Mouse (Mus musculus) left cerebral cortex, postnatal 4 days (tissue): ENCODE data around the gene Pdcd1lg2. TPM values are rescaled to one million over a fixed set of nuclear protein-coding genes. Genes with fewer than 3 reads are reported as not detected.

Experiments used
- DNase-seq: peaks from one replicate; pipeline ENCODE4 v3.0.0-alpha.2; 2022
- intact Hi-C: fragments of 180-260 bp; cut with DNase I; formaldehyde crosslinking; loops from one replicate; pipeline ENCODE4 v1.15.1; 2025
- total RNA-seq, 2 experiments: library from RNA; stranded (reverse); gene quantifications; 2 replicates each; pipeline ENCODE4 v1.2.3; 2021

Gene Pdcd1lg2
- total RNA-seq, 2 experiments from 2014 or later: 0.28 TPM; not detected in 1

- intact Hi-C loops: no loop called here
- DNase-seq: no peak
These were observed 5.7 kb downstream of the Pdcd1lg2 start for GRCm38 (mm10) chr19:29416393-29416902.

GRCm38 (mm10) chr19:29417188-29417587 lies 6.5 kb downstream of the Pdcd1lg2 start:
- no peak for DNase-seq
- intact Hi-C loops: no loop called here

- DNase-seq: no peak
- intact Hi-C loops: no loop called here
These were observed 7.2 kb downstream of the Pdcd1lg2 start for GRCm38 (mm10) chr19:29417894-29418293.

- intact Hi-C loops: no loop called here
- DNase-seq: no peak
These were observed 8.0 kb downstream of the Pdcd1lg2 start for GRCm38 (mm10) chr19:29418661-29419115.

- no peak for DNase-seq
- intact Hi-C loops: no loop called here
These were observed 8.8 kb downstream of the Pdcd1lg2 start for GRCm38 (mm10) chr19:29419506-29419905.

- intact Hi-C loops: no loop called here
These were observed 9.2 kb downstream of the Pdcd1lg2 start for GRCm38 (mm10) chr19:29419946-29420345.

GRCm38 (mm10) chr19:29420397-29420796 lies 9.7 kb downstream of the Pdcd1lg2 start:
- DNase-seq: no peak
- intact Hi-C loops: no loop called here

More at GRCm38 (mm10) chr19:29419946-29420345, 9.2 kb downstream of the Pdcd1lg2 start:
- no peak for DNase-seq

GRCm38 (mm10) chr19:29422013-29422645 lies 11.4 kb downstream of the Pdcd1lg2 start:
- DNase-seq: no peak
- intact Hi-C loops: no loop called here

- DNase-seq: no peak
- intact Hi-C loops: no loop called here
These were observed 12.1 kb downstream of the Pdcd1lg2 start for GRCm38 (mm10) chr19:29422796-29423195.

- intact Hi-C loops: no loop called here
- DNase-seq: no peak
These were observed 19.8 kb downstream of the Pdcd1lg2 start for GRCm38 (mm10) chr19:29430516-29430915.

GRCm38 (mm10) chr19:29430953-29431352 lies 20.2 kb downstream of the Pdcd1lg2 start:
- intact Hi-C loops: no loop called here
- DNase-seq: no peak

GRCm38 (mm10) chr19:29436793-29437479 lies 26.2 kb downstream of the Pdcd1lg2 start:
- DNase-seq: no peak
- intact Hi-C loops: no loop called here

- intact Hi-C loops: no loop called here
- no peak for DNase-seq
These were observed 27.1 kb downstream of the Pdcd1lg2 start for GRCm38 (mm10) chr19:29437849-29438248.

GRCm38 (mm10) chr19:29439242-29439641 lies 28.5 kb downstream of the Pdcd1lg2 start:
- intact Hi-C loops: no loop called here

GRCm38 (mm10) chr19:29442492-29442891 lies 31.8 kb downstream of the Pdcd1lg2 start:
- intact Hi-C loops: no loop called here

More at GRCm38 (mm10) chr19:29439242-29439641, 28.5 kb downstream of the Pdcd1lg2 start:
- DNase-seq: no peak

GRCm38 (mm10) chr19:29444364-29444763 lies 33.6 kb downstream of the Pdcd1lg2 start:
- DNase-seq: no peak
- intact Hi-C loops: no loop called here

More at GRCm38 (mm10) chr19:29442492-29442891, 31.8 kb downstream of the Pdcd1lg2 start:
- no peak for DNase-seq

- no peak for DNase-seq
- intact Hi-C loops: no loop called here
These were observed 37.7 kb downstream of the Pdcd1lg2 start for GRCm38 (mm10) chr19:29448373-29448772.

- no peak for DNase-seq
- intact Hi-C loops: no loop called here
These were observed 39.7 kb downstream of the Pdcd1lg2 start for GRCm38 (mm10) chr19:29450376-29450775.

- intact Hi-C loops: no loop called here
- DNase-seq: no peak
These were observed 43.5 kb downstream of the Pdcd1lg2 start for GRCm38 (mm10) chr19:29454141-29454601.

- DNase-seq: no peak
- intact Hi-C loops: no loop called here
These were observed 44.4 kb downstream of the Pdcd1lg2 start for GRCm38 (mm10) chr19:29455156-29455555.

- no peak for DNase-seq
- intact Hi-C loops: no loop called here
These were observed 47.3 kb downstream of the Pdcd1lg2 start for GRCm38 (mm10) chr19:29457982-29458381.

GRCm38 (mm10) chr19:29462462-29462861 lies 51.7 kb downstream of the Pdcd1lg2 start:
- no peak for DNase-seq
- intact Hi-C loops: no loop called here
